Mouse (Mus musculus): Measurements from ENCODE around the gene Tmem79.
"Not testable (repeated sequence)": the region's sequence is repeated elsewhere in the genome, so short reads cannot be mapped to it uniquely, and the experiment has no call there.

Tmem79 gene

GRCm38 (mm10) chr3:88281141-88281916 lies 54.6 kb downstream of the Tmem79 start:
- not testable (repeated sequence) for DNase-seq

DNA sequence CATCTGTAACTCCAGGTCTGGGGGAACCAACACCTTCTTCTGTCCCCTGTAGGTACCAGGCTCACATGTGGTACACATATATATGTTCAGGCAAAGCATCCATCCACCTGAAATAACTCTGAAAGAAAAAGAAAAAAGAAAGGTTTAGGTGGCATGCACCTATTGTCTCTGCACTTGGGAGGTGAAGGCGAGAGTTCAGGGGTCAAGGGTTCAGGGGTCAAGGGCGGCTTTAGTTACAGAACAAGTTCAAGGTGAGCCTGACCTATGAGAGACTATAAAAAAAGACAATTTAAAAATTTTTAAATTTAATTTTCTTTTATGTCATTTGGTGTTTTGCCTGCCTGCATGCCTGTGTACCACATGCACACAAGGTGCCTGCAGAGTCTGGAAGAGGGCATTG lies 55.9 kb downstream of the Tmem79 start:
- DNase-seq, result no peak
